Mouse (Mus musculus) naive thymus-derived CD4-positive, alpha-beta T cell, adult 2 months (primary cell): ENCODE results near the gene Oxld1.

Experiments
- DNase-seq: peaks from one replicate; pipeline ENCODE4 v3.0.0-alpha.2; 2011; ENCODE audit warnings: low read depth

Gene Oxld1

DNA sequence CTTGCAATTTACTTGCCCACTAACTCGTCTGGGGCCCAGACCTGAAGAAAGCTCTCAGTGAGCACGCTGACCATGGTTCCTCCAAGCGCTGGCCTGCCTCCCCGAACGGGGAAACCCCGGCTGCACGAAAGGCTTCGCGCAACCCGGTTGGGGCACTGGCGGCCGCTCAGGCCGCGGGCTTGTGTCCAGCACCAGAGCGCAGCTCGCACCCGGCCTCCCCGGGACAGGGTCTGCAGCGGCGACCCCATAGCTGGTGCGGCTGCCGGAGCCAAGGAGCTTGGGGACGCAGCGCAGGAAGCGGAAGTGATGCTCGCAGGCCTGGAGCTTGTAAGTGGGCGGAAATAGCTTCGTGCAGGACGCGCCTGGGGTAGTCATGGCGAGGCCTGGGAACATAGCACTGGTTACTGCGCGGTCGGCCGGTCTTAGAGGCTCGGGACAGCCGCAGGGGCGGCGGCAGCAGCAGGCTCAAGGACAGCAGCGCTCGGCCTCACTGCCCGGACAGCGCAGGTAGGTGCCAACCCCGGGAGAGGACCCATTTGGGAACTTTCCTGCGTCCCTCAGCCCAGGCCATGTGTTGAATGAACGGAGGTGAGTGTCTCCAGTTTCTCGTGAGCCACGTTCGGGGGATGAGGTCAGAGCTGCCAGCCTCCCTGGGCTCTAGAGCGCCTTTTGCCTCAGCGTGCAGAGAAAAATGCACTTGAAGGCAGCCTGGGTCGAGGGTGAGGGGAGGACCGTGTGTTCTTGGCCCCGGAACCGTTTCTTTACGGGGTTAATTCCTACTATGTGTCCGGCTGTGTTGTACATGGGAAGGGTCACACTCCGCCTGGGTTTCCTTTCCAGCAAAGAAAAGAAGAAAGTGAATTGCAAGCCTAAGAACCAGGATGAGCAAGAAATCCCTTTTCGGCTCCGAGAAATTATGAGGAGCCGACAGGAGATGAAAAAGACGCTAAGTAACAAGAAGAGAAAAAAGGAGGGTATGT is at the start of gene Oxld1, which contains the start of gene Ccdc137:
Gene Oxld1 (minus strand): TSS at position 297 of the 980 bp plus-strand sequence.
Gene Ccdc137 (plus strand): TSS at position 344 of the 980 bp plus-strand sequence.
- peak; percentile 76 for DNase-seq

DNA sequence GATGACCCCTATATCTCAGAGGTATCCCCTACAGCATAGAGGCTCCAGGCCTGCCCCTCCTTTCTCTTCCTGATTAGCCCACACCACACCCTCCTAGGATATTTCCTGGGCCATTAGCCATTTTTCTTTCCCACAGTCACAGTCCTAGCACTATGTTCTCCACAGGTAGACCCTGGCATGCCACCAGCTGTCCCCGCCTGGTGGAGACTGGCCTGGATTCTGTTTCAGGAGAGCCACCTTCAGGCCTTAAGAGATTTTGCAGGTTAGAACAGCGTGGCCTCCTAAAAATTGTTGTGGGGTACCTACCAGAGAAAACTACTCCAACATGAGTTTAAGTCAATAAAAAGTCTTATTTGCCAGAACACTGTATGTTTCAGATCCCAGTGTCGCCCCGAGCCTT is 49.0 kb upstream of the Oxld1 start:
- no peak for DNase-seq

DNA sequence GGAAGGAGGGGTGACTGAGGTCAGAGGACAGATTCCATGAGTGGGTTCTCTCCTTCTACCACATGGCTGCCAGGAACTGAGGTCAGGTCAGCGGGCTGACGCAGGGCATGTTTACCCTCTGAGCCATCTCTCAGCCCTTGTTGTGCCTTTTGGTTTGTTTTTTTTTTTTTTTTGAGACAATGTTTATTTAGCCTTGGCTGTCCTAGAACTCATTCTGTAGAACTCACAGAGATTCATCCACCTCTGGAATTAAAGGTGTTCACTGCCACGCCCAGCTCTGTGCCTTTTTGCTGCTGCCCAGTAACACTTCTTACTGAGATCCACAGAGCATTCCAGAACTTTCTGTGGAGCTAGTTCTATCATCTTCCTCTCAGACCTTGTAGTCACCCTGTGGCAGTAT is 47.8 kb upstream of the Oxld1 start:
- no peak for DNase-seq

DNA sequence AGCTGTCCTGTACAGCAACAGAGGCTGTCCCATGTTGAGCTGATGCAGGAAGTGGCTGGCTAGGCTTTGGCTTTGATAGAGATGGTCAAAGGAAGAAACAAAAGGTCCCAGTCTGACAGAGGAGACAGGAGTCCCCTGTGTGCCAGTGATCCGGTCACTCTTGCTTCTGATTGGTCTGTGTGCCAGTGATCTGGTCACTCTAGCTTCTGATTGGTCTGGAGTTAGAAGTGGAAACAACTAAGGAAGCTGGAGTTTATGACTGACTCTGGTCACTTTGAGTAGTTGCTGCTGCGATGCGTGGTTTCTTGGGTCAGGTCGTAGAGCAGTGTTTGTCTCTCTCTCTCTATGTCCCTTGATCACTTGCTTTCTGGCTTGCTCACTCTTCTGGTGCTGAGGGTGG is 43.8 kb upstream of the Oxld1 start:
- no peak for DNase-seq

DNA sequence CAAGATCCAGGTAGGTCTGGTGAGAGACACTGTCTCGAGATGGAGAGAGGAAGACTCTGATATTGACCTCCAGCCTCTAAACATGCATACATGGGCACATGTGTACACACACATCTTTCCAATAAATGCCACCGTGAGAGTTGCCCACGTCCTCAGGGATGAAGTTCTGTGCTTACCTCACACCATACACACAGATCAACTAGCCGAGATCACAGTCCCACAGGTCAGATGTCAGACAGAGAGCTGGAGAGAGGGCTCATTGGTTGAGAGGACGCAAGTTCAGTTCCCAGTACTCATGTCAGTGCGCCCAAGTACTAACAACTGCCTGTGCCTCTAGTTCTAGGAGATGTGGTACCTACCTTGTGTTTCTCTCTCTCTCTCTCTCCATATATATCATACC is 43.1 kb upstream of the Oxld1 start:
- DNase-seq = no peak

DNA sequence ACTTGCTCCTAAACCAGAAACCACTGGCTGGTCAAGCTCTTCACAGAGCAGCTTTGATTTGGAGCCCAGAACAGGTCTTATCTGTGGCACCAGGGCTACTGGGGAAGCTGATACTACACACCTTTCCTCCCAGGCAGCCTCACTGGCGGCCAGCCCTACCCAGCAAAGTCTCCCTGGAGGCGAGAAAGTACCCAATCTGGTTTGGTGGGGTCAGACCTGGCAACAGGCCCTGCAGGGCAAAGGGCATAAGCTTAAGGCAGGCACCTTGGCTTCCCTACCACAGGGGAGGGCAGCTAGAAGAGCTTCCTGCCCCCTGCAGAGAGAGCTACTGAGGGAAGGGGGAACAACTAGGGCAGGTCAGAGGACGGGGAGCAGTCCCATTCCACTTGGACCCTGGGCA is 42.5 kb upstream of the Oxld1 start:
- no peak for DNase-seq

DNA sequence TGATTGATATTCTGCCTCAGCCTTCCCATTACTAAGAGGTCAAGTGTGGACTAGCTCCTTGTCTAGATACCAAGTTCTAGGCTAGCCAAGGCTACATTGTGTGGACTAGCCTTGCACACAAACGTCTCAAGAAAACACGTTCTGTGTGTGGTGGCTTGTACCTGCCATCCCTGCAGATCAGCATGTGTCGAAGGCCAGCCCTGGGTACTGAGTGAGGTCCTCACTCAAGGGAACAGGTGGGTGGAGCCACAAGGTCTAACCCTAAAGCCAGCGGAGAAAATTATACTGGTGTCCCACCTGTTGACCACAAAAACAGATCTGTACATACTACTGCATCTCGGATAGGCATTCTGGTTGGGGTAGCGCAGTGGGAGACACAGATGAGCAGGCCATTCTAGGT is 42.0 kb upstream of the Oxld1 start:
- DNase-seq = no peak

DNA sequence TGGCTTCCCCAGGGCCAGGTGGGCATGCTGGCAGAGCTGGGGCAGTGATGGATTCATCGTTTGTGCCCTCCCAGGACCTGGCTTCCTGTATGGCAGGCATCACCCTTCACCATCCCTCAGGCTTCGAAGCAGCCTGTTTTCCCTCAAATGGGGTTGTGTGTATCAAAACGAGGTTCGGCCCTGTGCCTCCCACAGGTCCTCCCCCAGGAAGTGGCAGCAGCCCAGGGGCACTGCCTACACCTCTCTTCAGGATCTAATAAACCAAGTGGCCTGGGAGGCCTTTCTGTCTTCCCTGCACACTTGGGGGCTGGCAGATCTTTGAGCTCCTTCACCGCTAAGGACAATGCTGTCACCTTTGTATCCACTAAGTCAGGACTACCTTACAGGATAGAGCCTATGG is 41.0 kb upstream of the Oxld1 start:
- no peak for DNase-seq

DNA sequence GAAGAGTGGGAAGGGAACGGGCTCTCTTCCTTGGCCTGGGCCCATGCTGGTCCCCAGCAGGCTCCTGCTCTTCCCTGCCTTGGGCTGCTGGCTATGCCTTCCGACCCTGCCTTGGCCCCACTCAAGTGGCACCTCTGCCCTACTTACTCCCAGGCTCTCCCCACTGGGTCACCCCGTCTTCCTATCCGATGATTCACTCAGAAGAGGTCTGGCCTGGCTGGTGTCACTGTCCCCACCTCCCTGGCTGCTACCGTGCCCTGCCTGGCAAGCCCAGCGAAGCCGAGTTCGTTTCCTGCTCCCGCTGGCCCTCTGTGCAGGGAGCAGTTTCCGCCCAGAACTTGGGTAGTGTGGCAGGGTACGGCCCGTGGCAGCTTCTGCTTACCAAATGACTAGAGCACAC is 40.4 kb upstream of the Oxld1 start:
- no peak for DNase-seq

DNA sequence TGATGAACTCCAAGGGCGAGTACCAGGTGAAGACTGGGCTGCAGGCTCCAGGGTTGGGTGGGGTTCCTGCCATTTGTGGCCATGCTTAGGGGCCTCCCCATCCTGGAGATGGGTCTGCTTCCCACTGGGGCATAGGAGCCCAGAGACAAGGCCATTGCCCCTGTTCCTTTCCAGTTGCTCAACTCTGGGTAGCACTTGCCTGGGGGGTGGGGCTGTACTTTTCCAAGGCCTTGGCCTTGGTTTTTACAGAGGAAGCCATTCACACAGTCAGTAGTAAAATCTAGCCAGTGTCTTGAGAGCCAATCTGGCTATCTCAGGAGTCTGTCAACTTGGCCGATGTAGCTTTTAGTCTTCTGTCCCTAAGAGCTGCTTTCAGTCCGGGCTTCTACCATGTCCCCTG is 39.6 kb upstream of the Oxld1 start:
- no peak for DNase-seq

DNA sequence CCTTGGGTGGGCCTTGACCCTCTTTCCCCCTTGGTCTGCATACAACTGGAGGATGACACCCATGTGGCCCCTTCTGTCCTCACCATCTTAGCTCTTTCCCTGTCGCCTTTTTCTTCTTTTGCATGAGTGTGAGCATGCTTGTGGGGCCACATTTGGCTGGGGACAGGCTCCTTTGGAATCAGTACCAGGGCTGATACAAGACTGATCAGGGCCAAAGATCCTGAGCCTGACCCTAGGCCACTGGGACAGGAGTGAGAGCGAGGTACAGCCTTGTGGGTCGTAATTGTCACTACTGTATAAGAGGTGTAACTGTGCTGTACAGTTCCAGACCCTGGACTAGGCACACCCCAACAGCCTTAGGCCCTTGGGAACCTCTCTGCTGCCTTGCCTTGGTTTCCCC is 36.0 kb upstream of the Oxld1 start:
- no peak for DNase-seq

DNA sequence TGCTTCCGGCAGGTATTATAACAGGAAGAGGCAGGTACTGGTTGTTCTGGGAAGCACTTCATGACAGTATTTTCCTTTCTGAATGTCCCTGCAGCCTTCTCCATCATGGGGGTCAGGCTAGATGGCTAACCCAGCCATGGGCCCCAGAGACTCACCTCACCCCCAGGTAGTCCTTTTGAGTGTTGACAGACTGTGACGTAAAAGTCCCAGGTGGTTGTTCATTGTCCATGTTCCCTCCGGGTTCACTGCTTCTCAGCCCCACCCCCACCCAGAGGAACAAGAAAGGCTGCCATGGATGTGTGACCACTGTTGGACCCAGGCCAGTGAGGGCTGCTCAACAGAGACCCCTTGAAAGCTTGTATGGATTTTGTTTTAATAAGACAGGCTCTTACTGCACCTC is 35.5 kb upstream of the Oxld1 start:
- no peak for DNase-seq

DNA sequence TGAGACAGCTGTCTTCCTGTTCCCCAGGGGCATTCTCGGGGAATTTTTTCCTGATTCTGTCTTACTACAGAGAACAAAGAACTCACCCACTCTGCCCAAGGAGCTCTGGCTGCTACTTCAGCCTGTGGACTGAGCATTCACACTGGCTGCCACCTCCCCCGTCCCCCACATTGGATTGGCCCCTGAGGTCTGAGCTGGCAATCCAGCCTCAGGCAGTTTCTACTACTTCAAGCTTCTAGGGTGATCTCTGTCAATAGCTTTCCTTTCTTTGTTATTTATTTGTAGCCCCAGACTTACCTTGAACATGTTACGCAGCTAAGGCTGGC is 35.0 kb upstream of the Oxld1 start:
- DNase-seq = no peak

DNA sequence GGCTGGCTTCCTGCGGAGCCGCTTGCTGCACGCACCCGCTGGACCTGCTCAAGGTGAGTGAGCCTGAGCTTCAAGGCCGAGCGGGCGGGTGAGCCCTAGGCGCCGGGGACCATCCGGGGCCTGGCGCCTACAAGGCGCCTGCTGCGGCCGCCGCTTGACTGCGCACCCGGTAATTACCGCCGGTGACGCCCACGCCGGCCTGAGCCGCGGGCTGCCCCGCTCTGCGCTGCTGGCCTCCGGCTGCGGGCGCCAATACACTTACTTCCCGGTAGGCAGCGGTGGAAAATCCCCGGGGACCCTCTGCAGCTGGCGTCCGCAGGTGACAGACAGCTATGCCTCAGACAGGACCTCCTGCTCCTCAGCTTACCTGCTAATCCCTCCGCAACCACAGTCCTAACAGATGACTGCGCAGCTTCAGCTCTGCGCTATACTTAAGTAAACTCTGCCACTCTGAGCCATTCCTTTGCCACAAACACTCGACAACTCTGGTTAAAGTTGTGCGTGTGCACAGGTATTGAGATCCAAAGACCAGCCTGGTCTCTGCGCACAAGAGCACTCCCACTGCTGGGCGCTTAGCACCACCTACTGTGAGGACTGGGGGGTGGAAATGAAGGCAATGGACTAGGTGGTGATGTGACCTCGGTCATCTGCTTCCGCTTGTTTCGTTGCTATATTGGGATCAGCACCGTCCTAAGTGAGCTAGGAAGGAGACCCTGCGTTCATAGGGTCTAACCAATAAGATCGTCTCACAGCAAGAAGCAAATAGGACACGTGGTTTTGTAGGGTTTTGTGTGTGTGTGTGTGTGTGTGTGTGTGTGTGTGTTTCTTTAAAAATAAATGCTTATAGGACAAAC is 34.4 kb upstream of the Oxld1 start:
- peak; percentile 72 for DNase-seq

DNA sequence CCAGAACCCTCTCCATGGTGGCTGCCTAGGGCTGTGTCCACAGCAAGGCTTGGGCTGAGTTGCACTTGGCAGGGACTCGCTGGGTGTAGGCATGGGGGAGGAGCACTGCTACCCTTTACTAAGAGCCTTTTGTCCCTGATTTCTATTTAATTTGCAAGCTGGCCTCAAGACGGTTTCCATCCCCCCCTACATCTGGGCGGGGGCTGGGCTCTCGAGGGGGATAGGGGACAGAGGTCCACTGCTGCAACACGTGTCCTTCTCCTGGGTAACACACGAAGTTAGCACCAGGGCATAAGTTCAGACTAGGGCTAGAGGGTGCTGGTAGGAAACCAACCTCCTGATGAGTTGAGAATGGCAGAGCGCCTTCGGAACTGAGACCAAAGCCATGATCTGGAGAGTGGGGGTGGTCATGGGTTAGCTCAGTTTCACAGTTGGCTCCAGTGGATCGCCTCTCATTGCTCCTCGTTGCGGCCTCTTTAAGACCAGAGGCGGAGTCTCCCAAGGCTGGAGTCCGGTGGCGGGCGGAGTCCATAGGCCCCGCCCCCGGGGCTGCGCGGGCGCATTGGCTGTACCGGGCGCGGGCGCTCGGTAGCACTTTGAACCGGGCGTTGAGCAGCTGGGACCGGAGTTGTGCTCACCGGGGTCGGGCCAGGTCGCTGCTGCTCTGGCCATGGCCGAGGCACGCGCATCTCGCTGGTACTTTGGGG is 33.6 kb upstream of the Oxld1 start, which contains the start of gene Slc25a10:
Gene Slc25a10 (plus strand): TSS at position 524 of the 707 bp plus-strand sequence.
- peak; percentile 73 for DNase-seq

DNA sequence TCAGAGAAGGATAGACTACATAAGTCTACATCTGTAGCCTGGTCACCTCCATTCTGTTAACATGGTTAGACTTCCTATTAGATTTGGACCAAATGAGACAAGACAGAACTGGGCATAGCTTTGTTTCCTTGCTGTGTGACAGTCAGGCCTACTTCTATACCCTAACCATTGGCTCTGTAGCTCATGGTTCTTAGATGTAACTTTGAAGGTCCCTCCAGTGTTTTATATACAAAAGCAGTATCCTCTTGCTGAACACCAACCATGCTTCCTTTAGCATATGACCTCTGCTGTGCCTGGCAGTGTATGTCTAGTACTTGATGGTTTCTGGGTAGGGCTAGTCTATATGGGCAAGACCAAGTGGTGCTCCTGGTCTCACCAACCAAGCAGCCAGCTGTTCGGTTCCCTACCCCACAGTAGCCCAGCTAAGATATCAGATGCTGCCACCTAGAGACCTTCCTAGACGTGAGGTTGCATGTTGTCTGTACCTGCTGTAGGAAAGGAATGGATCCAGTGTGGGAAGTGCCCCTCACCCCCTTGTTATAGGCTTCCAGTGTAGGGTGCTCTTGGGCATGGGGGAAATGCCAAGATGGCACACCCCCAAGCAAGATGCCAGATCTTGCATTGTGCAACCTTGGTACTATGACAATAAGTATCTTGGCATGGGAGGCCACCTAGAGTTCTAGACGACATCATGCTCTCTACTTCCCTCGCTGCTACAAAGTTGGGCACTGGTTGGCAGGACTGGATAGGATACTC is 32.6 kb upstream of the Oxld1 start:
- no peak for DNase-seq

DNA sequence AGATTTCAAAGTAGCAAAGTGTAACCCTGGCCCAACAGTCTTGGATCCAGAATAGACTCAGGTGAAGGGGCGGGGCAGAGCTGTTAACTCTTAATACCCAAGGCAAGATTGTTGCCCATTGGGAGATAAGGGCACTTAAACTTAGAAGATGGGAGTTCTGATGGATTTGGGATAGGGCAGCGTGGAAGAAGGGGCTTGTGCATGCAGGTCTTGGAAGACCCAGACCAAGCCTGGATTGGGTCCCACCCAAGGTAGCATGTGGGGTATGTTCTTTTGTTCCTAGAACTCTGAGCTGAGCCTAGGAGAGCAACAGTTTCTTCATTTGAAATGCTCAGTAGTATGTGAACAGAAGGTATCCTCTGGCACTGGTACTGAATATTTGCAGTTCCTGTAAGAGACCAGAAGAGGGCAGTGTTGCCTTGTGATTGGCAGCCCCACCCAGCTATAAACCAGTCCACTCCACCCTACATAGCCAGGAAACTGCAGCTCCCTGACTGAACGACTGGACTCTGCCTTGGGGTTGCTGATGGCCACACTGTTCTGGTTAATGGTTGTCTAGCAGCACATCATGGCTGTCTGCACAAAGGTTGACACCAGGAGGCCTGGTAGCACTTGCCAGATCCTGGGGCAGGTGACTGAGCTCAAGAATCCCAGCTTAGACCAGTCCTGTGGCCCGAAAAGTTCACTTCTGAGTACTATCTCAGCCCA is 31.3 kb upstream of the Oxld1 start:
- peak; percentile 91 for DNase-seq

DNA sequence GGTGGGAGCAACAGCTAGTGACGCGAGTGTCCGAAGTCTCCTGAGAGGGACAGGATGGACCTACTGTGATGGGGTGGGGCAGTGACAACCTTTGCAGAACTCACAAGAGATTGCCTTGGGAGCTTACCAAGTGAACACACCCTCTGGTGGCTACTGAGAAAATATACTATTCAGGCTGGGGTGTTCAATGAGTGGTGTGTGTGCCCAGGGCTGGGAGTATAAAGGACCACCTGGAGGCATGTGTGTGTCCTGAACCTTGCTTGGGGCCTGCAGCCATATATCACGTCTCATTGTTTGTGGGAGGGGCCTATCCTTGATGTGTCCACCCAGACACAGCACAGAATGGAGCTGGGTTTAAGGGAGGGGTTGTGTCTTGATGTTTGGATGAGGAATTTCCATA is 30.6 kb upstream of the Oxld1 start:
- no peak for DNase-seq

DNA sequence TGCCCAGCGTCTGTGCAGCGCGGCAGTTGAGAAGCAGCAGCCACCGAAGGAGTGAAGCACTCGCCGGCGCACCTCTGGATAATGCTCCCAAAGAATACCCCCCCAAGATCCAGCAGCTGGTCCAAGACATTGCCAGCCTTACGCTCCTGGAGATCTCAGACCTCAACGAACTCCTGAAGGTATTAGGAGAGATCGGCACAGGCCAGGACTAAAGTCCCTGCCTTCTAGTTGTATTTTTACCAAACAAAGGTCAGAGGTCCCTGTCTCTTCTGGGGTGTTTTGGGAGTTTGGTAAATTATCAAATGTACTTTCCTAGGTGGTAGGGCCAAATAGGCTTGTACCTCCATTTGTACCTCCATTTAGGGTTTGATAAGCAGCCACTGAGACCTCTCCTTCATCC is 27.4 kb upstream of the Oxld1 start:
- no peak for DNase-seq

DNA sequence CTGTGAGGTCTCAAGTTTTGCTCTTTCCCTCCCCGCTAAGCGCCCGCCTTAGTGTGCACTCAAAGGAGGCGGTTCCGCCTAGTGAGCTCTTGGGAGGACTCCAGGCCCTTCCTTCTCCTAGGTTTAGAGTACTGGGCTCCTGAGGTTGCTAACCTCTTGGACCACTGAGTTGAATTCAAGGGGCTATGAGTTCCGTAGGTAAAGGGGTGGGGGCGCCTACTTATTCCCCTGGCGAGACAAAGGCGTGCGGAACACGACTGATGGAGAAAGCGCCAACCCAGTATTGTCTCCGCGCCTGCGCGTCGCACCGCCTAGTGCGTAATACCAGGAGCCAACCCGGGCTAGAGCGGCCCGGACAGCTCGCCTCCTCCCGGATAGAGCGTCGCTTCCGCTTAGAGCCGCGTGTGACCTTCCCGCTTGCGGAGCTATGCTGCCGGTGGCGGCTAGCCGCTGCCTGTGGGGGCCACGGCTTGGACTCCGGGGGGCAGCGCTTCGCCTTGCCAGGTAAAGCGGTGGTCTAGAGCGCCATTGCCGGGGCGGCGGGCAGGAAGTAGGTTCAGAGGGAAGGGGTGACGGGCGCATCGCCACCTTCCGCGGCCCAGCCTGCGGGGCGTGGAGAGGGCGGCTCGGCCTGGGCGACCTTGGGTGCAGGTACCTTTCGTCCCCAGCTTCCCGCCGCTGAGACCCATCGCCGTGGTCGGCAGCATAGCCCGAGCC is 26.6 kb upstream of the Oxld1 start, which contains the start of gene Mrpl12:
Gene Mrpl12 (plus strand): TSS at position 349 of the 717 bp plus-strand sequence.
- DNase-seq = peak; percentile 93
